Mouse (Mus musculus): ENCODE measurements around the gene Zfp54.

Zfp54 gene

GRCm38 (mm10) chr17:21422664-21423599 lies at the start of gene Zfp54:
TSS of gene Zfp54 (plus strand) at chr17:21423227.
- TF ChIP-seq GATA4 (IDR thresholded peaks at IDR 0.05; ENCODE audit: insufficient replicate concordance, low read length), result no peak

DNA sequence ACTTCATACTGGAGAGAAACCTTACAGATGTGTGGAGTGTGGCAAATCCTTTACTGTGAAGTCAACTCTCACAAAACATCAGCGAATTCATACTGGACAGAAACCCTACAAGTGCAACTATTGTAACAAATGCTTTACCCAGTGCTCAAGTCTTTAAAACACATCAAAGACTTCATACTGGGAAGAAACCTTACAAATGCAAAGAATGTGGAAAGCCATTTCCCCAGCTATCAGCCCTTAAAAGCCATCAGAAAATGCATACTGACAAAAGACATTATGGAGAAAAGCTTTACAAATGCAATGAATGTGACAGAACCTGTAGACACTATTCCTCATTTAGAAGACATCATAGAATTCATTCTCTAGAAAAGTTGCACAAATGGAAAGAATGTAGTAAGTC lies 47.7 kb upstream of the Zfp54 start:
- TF ChIP-seq GATA4 (IDR thresholded peaks at IDR 0.05; ENCODE audit: insufficient replicate concordance, low read length), result no peak

DNA sequence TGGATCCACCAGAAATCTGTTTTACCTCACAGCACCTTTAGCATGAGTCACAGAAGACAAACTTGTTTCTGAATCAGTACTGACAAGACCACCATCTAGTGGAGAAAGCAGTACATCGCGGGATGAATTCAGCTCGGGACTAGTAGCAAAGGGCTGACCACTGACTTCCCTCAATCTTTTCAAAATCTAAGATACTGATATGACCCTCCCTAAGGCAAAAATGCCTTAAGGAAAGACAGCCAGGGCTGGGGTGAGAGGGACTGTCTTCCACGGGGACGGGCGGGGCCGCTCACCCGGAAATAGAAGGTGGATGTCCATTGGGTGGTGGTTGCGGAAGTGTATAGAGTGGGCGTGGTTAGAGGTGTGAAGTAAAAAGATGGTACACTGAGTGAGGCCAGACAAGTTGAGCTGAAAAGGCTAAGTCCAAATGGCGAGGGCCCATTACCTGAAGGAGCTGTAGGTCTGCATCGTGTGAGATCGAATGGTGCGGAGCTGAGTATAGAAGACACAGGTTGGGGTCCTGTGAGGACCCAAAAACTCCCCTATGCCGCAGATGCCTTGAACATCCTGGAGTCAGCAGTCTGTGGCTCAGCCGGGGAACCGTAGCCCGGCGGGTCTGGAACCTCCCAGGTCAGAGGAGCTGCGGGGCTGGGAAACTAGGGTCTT lies 39.5 kb upstream of the Zfp54 start, which contains the start of gene Zfp677:
TSS of gene Zfp677 (plus strand) at position 358 of the 666 bp plus-strand sequence.
- no peak for TF ChIP-seq GATA4 (IDR thresholded peaks at IDR 0.05; ENCODE audit: insufficient replicate concordance, low read length)

GRCm38 (mm10) chr17:21384057-21384411 lies 39.0 kb upstream of the Zfp54 start:
- no peak for TF ChIP-seq GATA4 (IDR thresholded peaks at IDR 0.05; ENCODE audit: insufficient replicate concordance, low read length)

DNA sequence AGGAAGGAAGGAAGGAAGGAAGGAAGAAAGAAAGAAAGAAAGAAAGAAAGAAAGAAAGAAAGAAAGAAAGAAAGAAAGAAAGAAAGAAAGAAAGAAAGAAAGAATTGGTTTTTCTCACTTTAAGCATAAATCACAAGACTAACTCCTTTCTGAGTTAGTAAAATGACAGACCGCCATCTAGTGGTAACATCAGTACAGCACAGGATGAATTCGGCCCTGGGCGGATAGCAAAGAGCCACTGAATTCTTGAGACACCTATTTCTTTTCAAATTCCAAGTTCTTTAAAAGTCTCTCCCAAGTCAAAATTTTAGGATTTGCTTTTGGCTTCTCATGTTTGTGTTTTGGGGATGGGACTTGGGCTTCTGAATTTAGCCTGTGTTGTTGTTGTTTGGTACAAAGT lies 26.6 kb downstream of the Zfp54 start:
- no peak for TF ChIP-seq GATA4 (IDR thresholded peaks at IDR 0.05; ENCODE audit: insufficient replicate concordance, low read length)

DNA sequence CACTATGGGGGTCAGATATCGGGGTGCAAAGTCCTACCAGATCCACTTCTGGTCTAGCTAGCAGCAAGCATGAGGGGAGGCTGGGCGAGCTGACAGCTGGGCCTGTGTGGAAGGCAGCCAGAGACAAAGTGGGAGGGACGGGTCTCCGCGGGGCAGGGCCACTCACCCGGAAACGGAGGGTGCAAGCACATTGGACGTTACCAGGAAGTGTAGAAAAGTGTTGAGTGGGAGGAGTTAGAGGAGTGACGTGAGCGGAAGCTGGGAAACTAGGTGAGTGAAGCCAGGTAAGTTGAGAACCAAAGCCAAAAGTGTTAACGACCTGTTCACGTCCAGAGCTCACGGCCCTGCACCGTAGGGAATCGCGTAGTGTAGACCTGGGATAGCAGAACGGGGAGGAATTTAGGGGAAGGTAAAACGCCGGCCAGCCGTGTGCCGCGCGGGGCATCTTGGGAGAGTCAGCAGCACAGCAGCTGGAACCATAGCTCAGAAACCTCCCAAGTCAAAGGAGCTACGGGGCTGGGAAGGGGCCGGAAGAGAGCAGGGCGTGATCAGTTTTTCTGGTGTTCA lies 27.2 kb downstream of the Zfp54 start, which contains the start of gene Zfp51:
TSS of gene Zfp51 (plus strand) at position 237 of the 567 bp plus-strand sequence.
- peak; percentile 4; the same call in 1 of the 2 replicates for TF ChIP-seq GATA4 (IDR thresholded peaks at IDR 0.05; ENCODE audit: insufficient replicate concordance, low read length)

- no peak for TF ChIP-seq GATA4 (IDR thresholded peaks at IDR 0.05; ENCODE audit: insufficient replicate concordance, low read length)
These were observed 40.5 kb downstream of the Zfp54 start for GRCm38 (mm10) chr17:21463550-21463949.

- no peak for TF ChIP-seq GATA4 (IDR thresholded peaks at IDR 0.05; ENCODE audit: insufficient replicate concordance, low read length)
These were observed 49.1 kb downstream of the Zfp54 start for GRCm38 (mm10) chr17:21472032-21472652.

DNA sequence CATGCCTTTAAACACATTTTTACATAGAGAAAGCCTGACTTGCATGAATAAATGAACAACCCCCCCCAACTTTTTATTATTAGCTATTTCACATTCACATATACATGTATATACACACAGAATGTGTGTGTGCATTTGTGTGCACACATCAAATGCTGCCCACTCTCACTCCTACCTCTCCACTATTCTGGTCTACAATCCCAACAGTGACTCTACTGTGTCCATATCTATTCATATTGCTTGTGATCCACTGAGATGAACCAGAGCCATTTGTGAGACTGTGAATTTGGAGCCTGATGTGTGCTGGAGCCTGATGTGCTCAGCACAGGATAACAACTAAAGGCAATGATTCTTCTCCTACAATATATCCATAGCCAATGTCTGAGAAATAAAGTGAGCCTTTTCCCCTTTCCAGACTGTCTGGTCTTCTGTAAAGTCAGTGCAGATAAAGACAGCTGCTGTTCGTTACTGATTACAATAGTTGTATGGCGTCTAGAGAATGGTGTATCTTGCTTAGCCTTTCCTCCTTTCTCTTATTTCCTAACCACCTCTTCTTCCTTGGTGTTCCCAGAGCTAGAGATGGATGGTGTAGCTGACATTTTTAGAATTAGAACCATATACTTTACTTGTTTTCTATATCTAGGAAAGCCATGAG lies 49.8 kb downstream of the Zfp54 start:
- TF ChIP-seq GATA4 (IDR thresholded peaks at IDR 0.05; ENCODE audit: insufficient replicate concordance, low read length), result no peak

DNA sequence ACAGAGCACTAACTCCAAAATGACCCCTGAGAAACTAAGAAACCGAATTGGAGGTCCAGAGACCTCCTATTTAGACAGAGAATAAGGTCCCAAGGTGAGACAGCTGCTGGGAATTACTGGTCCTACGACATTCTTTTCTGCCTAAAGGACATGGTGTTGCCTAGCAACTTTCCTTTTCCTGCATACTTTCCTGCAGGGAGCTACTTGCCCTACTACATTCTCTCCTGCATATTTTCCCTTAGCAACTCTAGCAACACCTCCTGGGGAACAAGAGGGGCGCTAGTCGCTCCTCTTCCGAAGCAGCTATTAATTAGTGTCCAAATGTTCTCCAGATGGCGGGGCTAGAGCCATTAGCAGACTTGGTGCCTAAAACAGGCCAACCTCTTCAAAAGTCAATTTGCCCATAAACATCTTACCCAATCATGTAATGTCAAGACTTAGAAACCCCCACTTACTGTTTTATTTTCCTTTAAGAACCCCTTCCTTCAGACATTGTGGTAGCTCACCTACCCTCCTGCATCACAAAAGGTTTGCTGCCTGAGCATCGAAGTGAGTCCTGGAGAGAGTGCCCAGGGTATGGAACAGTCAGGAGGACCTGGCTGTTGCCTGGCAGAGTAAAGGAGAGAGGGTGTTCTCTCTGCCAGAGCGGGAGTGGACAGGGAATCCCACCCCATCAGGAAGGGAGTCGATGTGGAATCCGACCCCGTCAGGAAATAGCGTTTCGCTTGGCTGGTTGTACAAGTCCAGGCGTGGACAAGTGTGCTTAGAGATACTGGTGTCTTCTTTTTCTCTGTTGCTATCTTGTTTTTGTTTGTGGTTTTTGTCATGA lies 50.5 kb downstream of the Zfp54 start:
- TF ChIP-seq GATA4 (IDR thresholded peaks at IDR 0.05; ENCODE audit: insufficient replicate concordance, low read length), result no peak
